Mouse (Mus musculus): ENCODE data around the gene Cnmd. TPM values are rescaled to one million over a fixed set of nuclear protein-coding genes. Genes with fewer than 3 reads are reported as not detected.

Cnmd gene
- total RNA-seq, 2 experiments from 2014 or later = not detected

- no peak for DNase-seq
- intact Hi-C loops (cut with DNase I) = no loop called here
These were observed 12.3 kb downstream of the Cnmd start for GRCm38 (mm10) chr14:79649680-79650079.

DNA sequence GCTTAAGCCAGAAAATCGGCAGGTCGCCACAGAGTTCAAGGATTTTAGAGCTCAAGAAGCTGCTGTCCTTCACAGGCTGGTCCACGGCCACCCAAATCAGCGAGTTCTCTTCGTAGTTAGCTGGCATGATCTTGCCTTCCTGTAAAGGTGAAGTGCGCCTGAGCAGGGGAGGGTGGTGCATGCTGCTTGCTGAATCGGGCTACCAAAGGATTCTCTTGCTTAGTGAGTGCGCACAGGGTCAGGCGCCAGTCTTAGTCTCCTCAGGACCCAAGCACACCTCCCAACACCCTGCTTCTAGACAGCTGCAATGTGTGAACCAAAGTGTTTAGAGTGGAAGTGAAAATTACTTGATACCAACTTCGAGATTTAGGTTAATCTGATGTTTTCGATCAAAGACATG is 16.6 kb downstream of the Cnmd start:
- no peak for DNase-seq
- intact Hi-C loops (cut with DNase I) = no loop called here

- intact Hi-C loops (cut with DNase I) = no loop called here
- no peak for DNase-seq
These were observed 19.9 kb downstream of the Cnmd start for GRCm38 (mm10) chr14:79642063-79642462.

GRCm38 (mm10) chr14:79636814-79637213 is 25.2 kb downstream of the Cnmd start:
- intact Hi-C loops (cut with DNase I) = no loop called here
- no peak for DNase-seq

DNA sequence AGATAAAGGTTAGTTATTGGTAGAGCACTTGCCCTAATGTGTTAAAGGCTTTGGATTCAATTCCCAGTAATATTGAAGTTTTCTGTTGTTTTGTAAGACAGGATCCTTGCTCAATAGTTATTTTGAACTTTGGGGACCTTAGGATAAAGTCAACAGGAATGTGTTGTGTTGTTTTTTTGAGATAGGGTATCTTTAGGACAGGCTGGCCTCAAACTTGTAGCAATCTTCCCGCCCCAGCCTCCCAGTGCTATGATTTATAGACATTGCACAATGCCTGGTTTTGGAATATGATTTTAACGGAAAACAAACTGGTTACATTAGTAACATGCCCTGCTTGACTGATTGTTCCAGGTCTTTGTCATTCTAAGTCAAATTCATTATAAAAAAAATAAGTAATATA is 28.8 kb downstream of the Cnmd start:
- no peak for DNase-seq
- intact Hi-C loops (cut with DNase I) = no loop called here

DNA sequence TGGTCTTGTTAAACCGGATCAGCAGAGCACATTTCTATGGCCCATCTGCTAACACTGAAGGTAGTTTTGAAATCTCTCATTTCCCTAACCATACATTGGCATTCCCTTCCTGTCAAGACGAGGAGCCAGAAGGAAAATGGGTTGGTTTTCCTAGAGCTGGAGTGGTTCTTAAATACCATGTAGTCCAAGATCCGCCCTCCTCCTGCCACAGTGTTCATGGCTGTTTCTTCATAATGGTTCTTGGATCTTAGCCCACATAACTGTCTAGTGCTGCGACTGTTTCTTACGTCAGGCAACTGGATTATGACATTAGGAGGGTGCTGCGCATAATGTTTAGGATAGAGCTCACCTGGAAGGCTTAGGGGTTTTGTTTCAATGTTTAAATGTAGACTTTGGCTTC is 29.6 kb downstream of the Cnmd start:
- intact Hi-C loops (cut with DNase I) = no loop called here
- no peak for DNase-seq

DNA sequence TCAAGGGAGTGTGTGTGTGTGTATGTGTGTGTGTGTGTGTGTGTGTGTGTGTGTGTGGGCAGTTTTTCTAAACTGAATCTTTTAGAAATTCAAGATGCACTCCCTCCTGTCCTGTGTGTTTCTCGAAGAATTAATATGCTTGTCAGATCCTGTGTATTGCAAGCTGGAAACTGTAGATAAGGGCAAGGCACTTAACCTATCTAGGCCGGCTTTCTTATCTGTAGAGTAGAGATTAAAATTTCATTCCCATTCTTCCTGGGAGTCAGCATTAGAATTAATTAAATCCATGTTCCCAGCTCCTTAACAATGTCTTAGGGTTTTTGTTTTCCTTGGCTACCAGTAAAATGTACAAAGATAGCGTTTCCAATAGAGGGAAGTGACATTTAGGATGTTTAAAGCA is 40.8 kb downstream of the Cnmd start:
- DNase-seq = no peak
- intact Hi-C loops (cut with DNase I) = no loop called here

DNA sequence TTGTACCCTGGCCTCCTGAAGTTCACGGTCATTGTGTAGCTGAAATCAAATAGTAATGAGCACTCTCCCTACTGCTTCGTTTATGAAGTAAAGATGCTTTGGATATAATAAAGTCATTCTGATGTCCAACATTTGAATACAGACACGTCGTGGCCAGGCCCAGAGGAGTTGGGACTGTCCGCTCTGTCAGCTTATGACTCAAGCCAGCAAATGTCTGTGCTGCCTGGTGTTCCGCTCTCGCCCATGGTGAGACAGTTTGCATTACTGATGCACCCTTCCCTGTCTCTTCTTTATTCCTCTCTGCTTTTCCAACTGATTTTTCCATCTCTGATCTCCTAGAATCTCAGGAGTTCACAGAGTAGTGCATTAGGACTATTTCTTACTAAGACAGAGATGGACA is 42.2 kb downstream of the Cnmd start:
- no peak for DNase-seq
- intact Hi-C loops (cut with DNase I) = loop anchor here (5.0 to 10.0 kb wide), 2 partner anchors 295 to 597 kb away; no protein-coding TSS in a partner anchor

GRCm38 (mm10) chr14:79617121-79617828 is 44.7 kb downstream of the Cnmd start:
- intact Hi-C loops (cut with DNase I) = loop anchor here (5.0 to 10.0 kb wide), 2 partner anchors 298 to 600 kb away; no protein-coding TSS in a partner anchor
- DNase-seq = peak; percentile 11 to 19

- no peak for DNase-seq
- intact Hi-C loops (cut with DNase I) = no loop called here
These were observed 53.7 kb downstream of the Cnmd start for GRCm38 (mm10) chr14:79608286-79608685.

DNA sequence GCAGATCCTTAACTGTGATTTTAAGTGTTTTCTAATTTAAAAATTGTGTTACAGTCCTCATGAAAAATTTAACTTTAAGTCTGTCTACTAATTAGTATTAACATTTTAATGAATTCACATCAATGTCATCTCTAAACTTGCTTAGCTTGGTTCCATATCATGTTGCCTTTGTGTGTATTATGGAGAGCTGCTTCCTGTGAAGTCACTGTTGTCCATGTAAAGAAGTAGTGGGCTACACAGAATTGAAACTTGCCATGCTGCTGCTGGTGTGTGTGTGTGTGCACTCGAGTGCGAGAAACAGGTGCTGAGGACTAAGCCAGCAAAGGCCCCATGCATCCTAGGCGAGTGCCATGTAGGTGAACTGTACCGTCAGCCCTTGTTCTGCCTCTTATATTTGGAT is 54.6 kb downstream of the Cnmd start:
- DNase-seq = no peak
- intact Hi-C loops (cut with DNase I) = no loop called here

GRCm38 (mm10) chr14:79606867-79607266 is 55.1 kb downstream of the Cnmd start:
- intact Hi-C loops (cut with DNase I) = no loop called here
- no peak for DNase-seq

GRCm38 (mm10) chr14:79606392-79606791 is 55.6 kb downstream of the Cnmd start:
- intact Hi-C loops (cut with DNase I) = no loop called here
- DNase-seq = no peak

DNA sequence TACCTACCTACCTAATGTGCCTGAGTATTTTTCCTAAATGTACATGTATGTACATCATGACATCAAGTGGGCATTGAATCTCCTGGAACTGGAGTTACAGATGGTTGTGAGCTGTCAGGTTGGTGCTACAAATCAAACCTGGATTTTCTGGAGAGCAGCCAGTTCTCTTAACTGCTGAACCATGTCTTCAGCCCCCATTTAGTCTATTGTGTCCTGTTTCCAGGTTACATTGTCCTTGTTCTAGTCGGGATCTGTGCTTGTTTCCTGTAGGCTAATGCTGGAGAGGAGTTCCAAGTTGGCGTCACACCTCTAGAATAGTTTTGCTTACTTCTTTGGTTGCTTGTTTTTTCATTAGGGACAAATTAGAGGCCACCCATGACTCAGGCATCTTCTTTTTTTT is 56.1 kb downstream of the Cnmd start:
- intact Hi-C loops (cut with DNase I) = no loop called here
- DNase-seq = peak; percentile 8 to 31

DNA sequence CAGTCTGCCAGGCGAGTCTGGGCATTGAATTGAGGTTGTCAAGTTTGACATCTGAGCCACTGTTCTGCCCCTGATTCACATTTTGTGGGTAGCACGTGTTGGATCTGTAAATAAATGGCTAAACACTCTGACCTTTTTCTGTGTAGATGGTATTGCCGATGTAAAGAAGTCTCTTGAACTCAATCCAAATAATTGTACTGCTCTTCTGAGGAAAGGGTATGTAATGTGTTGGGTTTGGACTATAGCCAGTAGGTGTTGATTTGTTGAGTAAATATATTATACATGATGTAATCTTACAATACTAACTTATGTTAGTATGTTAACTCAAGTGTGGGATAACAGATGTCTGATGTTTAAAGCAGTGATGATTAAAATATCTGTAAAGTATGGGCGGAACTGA is 65.4 kb downstream of the Cnmd start:
- intact Hi-C loops (cut with DNase I) = no loop called here
- no peak for DNase-seq

DNA sequence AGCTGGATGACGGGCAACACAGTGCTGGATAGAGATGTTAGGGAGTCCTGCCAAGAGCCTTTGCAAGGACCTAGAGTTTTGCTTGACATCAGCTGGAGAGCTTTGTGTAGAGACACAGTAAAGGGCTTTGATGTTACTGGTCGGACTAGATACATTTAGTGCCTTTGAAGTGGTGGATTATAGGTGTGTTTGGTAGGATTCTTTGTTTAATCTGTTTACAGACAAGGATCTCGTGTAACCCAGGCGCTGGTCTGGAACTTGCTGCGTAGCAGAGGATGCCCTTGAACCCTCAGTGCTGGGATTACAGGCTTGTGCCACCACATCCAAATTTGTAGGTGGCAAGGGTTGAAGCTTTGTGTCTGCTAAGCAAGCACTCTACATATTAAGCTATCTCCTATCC is 67.9 kb downstream of the Cnmd start:
- no peak for DNase-seq
- intact Hi-C loops (cut with DNase I) = no loop called here

GRCm38 (mm10) chr14:79591611-79592010 is 70.4 kb downstream of the Cnmd start:
- intact Hi-C loops (cut with DNase I) = no loop called here
- DNase-seq = no peak

DNA sequence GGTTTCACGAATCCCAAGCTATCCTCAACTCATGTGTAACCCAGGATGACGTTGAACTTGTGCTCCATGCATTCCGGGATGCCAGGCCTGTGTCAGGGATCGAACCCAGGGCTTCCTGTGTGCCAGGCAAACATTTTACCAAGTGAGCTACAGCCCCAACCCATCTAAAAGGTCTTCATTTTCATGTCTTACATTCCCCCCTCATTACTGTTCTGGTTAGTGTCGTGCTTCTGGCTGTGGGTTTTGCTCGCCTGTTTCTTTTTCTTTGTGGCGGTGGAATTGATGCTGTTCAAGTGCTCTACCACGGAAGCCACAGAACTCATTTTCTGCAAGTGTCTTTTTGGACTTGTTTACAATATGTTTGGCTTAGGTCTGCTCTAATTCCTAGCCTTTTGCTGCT is 71.1 kb downstream of the Cnmd start:
- intact Hi-C loops (cut with DNase I) = no loop called here

DNA sequence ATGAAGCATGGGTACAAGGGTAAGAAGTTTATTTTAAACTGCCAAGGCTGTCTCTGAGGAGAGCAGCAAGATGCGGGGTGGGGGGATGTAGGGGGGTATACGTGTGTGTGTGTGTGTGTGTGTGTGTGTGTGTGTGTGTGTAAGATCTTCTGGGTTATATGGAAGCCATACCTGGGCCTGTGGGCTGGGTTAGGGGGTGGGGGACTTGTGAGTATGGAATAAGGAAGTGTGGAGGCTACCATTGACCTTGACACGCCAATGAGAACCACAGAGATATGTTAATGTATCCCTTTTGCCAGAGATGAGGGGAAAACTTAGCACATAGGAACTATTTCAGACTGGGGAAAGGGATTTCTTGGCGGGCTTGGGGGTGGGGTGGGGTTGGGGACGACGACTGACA is 72.6 kb downstream of the Cnmd start:
- no peak for DNase-seq
- intact Hi-C loops (cut with DNase I) = no loop called here

More for the DNA sequence above, 71.1 kb downstream of the Cnmd start:
- no peak for DNase-seq

DNA sequence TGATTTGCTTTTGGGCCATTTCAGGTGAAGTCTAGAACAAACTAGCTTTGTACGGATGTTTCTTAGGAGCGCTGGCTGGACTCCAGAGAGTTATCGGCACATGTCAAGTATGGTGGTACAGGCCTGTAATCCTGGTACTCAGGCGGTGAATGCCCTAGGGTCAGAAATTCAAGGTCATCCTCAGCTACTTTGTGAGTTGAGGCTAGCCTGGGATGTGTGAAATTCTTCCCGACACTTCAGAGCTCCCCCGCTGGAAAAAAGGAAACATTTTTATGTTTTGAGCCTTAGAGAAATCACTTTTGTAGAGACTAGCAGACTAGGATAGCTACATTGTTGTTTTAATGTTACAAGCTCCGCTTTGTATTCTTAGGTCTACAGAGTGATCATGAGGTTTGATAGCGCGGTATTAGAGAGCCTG is 73.4 kb downstream of the Cnmd start:
- intact Hi-C loops (cut with DNase I) = no loop called here
- peak in 1 of 2 experiments; percentile 24 for DNase-seq

- no peak for DNase-seq
- intact Hi-C loops (cut with DNase I) = loop anchor here (2.0 kb wide), 1 partner anchor 107 kb away; the partner anchor contains the start of genes Elf1 and Wbp4
These were observed 74.1 kb downstream of the Cnmd start for GRCm38 (mm10) chr14:79587852-79588229.

All from heart, postnatal 10 days (tissue).